Mouse (Mus musculus): ENCODE data around the gene Matk. TPM values are rescaled to one million over a fixed set of nuclear protein-coding genes. Genes with fewer than 3 reads are reported as not detected.

The Matk gene
- polyA plus RNA-seq, 1 experiment from 2014 or later = 3.6 TPM

- Histone ChIP-seq H3K9ac (ENCODE audit: low read length) (no peak overlapping the region), H3K4me3 (replicated peaks; ENCODE audit: low read length) (no peak overlapping the region), H3K9me3 (replicated peaks; ENCODE audit: control insufficient read depth, low read length) (no peaks in the 10 kb centered on the region), H3K4me1 (ENCODE audit: control insufficient read depth, insufficient read depth, low read length) (0 out of 2 replicates have a peak, but pooled peaks cover 7% of the 10 kb centered on the region), H3K27ac (ENCODE audit: low read length) (no peak overlapping the region), H3K4me2 (ENCODE audit: low read depth, low read length) (no peak overlapping the region), H3K27me3 (ENCODE audit: control insufficient read depth, insufficient read depth, low read length) (peaks cover 12% of the 10 kb centered on the region), H3K36me3 (ENCODE audit: control insufficient read depth, insufficient read depth, low read length) (no peaks in the 10 kb centered on the region)
- ATAC-seq (ENCODE audit: insufficient read depth, low FRiP score) = no peak
- 85% methylated on average over 12 of the region's 12 CpGs for WGBS
These were observed 16.1 kb upstream of the Matk start for GRCm38 (mm10) chr10:81236471-81237268.

DNA sequence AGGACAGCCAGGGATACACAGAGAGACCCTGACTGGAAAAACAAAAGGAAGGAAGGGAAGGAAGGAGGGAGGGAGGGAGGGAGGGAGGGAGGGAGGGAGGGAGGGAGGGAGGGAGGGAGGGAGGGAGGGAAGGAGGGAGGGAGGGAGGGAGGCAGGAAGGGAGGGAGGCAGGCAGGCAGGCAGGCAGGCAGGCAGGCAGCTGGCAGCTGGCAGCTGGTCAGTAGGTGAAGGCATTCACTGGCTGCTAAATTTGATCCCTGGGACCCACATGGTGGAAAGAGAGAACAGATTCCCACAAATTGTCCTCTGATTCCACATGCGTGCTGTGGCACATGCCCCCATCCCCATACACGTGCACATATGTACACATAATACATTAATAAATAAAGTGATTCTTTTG lies 14.1 kb upstream of the Matk start:
- Histone ChIP-seq H3K4me1 (ENCODE audit: control insufficient read depth, insufficient read depth, low read length) (0 out of 2 replicates have a peak, but pooled peaks cover 5% of the 10 kb centered on the region), H3K4me2 (ENCODE audit: low read depth, low read length) (no peak overlapping the region), H3K36me3 (ENCODE audit: control insufficient read depth, insufficient read depth, low read length) (no peaks in the 10 kb centered on the region), H3K27ac (ENCODE audit: low read length) (no peak overlapping the region), H3K4me3 (replicated peaks; ENCODE audit: low read length) (no peak overlapping the region), H3K9me3 (replicated peaks; ENCODE audit: control insufficient read depth, low read length) (no peaks in the 10 kb centered on the region), H3K9ac (ENCODE audit: low read length) (no peak overlapping the region), H3K27me3 (ENCODE audit: control insufficient read depth, insufficient read depth, low read length) (peaks cover 12% of the 10 kb centered on the region)
- no peak for ATAC-seq (ENCODE audit: insufficient read depth, low FRiP score)
- WGBS = 74% methylated on average over 2 of the region's 2 CpGs

DNA sequence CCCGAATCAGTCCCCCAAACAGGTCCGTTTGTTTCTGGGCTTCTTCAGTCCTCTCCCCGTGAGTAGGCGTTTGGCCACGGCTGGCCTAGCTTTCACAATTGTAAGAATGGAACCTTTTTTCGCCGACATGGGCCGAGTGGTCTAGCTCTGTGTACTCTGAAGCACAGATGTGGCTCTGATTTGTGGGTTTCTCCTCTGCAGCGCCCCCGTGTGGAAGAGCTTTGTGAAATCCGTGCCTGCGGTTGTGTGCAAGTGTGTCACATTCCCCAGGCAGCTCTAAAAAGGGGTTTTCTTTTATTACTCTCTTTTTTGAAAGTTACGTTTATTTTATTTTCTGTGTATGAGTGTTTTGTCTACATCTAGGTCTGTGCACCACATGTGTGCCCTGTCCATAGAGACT lies 11.9 kb upstream of the Matk start:
- WGBS = 28% methylated on average over 13 of the region's 13 CpGs
- Histone ChIP-seq H3K36me3 (ENCODE audit: control insufficient read depth, insufficient read depth, low read length) (no peaks in the 10 kb centered on the region), H3K4me1 (ENCODE audit: control insufficient read depth, insufficient read depth, low read length) (no peaks in the 10 kb centered on the region), H3K9ac (ENCODE audit: low read length) (no peak overlapping the region), H3K4me3 (replicated peaks; ENCODE audit: low read length) (no peak overlapping the region), H3K27ac (ENCODE audit: low read length) (no peak overlapping the region), H3K4me2 (ENCODE audit: low read depth, low read length) (no peak overlapping the region), H3K9me3 (replicated peaks; ENCODE audit: control insufficient read depth, low read length) (no peaks in the 10 kb centered on the region), H3K27me3 (ENCODE audit: control insufficient read depth, insufficient read depth, low read length) (peaks cover 12% of the 10 kb centered on the region)
- no peak for ATAC-seq (ENCODE audit: insufficient read depth, low FRiP score)

DNA sequence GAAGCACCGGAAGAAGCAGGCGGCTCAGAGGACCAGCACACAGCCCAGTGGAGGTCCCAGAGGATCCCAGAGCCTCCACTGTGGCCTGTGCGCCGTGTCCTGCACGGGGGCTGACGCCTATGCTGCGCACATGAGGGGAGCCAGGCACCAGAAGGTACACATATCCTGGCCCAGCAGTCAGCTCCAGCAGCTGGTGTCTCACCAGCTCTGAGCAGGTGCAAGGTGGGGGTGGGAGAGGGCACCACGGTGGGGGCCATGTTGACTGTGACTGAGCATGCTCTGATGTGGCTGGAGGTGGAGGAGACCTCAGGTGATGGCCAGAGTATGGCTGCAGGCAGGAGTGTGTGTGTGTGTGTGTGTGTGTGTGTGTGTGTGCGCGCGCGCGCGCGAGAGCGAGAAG lies 10.7 kb upstream of the Matk start:
- H3K4me2 ChIP-seq (ENCODE audit: low read depth, low read length) = no peak overlapping the region
- H3K9ac ChIP-seq (ENCODE audit: low read length) = no peak overlapping the region
- ATAC-seq (ENCODE audit: insufficient read depth, low FRiP score) = no peak
- no peak overlapping the region for H3K4me3 ChIP-seq (replicated peaks; ENCODE audit: low read length)
- no peaks in the 10 kb centered on the region for H3K36me3 ChIP-seq (ENCODE audit: control insufficient read depth, insufficient read depth, low read length)
- no peak overlapping the region for H3K27ac ChIP-seq (ENCODE audit: low read length)
- WGBS = 91% methylated on average over 16 of the region's 16 CpGs
- H3K27me3 ChIP-seq (ENCODE audit: control insufficient read depth, insufficient read depth, low read length) = peaks cover 12% of the 10 kb centered on the region
- H3K9me3 ChIP-seq (replicated peaks; ENCODE audit: control insufficient read depth, low read length) = no peaks in the 10 kb centered on the region
- H3K4me1 ChIP-seq (ENCODE audit: control insufficient read depth, insufficient read depth, low read length) = no peaks in the 10 kb centered on the region

DNA sequence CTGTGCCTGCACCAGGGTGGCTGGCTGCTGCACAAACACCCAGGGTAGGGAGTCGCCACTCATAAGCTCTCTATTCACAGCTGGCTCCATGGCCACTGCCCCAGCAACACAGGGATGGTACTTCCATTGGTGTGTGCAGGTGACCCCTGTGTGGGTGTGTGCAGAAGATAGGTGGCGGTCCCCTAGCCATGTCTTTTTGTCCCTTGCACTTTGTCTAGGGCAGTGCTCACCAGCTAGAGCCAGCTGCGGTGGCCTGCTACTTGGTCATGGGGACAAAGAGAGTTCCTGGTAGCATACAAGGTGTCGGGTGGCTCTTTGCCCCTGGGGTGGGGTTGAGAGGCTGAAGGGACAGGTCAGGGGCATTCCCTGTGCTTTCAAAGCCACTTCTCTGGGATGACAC lies 8.6 kb upstream of the Matk start:
- no peak for ATAC-seq (ENCODE audit: insufficient read depth, low FRiP score)
- Histone ChIP-seq H3K27me3 (ENCODE audit: control insufficient read depth, insufficient read depth, low read length) (peaks cover 9% of the 10 kb centered on the region; the same call in 1 of the 2 replicates), H3K4me2 (ENCODE audit: low read depth, low read length) (no peak overlapping the region), H3K36me3 (ENCODE audit: control insufficient read depth, insufficient read depth, low read length) (no peaks in the 10 kb centered on the region), H3K4me3 (replicated peaks; ENCODE audit: low read length) (no peak overlapping the region), H3K27ac (ENCODE audit: low read length) (no peak overlapping the region), H3K4me1 (ENCODE audit: control insufficient read depth, insufficient read depth, low read length) (no peaks in the 10 kb centered on the region), H3K9ac (ENCODE audit: low read length) (no peak overlapping the region), H3K9me3 (replicated peaks; ENCODE audit: control insufficient read depth, low read length) (no peaks in the 10 kb centered on the region)
- 83% methylated on average over 4 of the region's 4 CpGs for WGBS

DNA sequence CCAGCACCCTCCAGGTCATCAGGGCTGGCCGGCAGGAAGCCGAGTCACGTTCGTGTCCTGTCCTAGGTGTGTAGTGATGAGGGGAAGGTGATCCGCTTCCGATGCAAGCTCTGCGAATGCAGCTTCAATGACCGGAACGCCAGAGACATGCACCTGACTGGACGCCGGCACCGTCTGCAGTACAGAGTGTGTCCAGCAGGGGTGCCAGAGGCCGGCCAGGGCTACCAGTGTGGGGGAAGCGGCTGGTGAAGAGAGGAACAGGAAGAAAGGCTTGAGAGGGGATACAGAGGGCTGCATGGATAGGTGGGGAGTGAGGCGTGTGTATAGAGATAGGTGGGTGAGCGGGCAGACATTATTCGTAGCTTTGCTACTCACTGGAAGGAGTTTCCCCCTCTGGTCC lies 8.1 kb upstream of the Matk start:
- Histone ChIP-seq H3K36me3 (ENCODE audit: control insufficient read depth, insufficient read depth, low read length) (no peaks in the 10 kb centered on the region), H3K9ac (ENCODE audit: low read length) (no peak overlapping the region), H3K4me1 (ENCODE audit: control insufficient read depth, insufficient read depth, low read length) (no peaks in the 10 kb centered on the region), H3K4me2 (ENCODE audit: low read depth, low read length) (no peak overlapping the region), H3K27me3 (ENCODE audit: control insufficient read depth, insufficient read depth, low read length) (peaks cover 5% of the 10 kb centered on the region; the same call in 1 of the 2 replicates), H3K4me3 (replicated peaks; ENCODE audit: low read length) (no peak overlapping the region), H3K27ac (ENCODE audit: low read length) (no peak overlapping the region), H3K9me3 (replicated peaks; ENCODE audit: control insufficient read depth, low read length) (no peaks in the 10 kb centered on the region)
- WGBS = 10% methylated on average over 17 of the region's 17 CpGs
- ATAC-seq (ENCODE audit: insufficient read depth, low FRiP score) = peak; percentile 52; the same call in 1 of the 2 replicates

- H3K27ac ChIP-seq (ENCODE audit: low read length) = no peak overlapping the region
- H3K9ac ChIP-seq (ENCODE audit: low read length) = no peak overlapping the region
- no peak for ATAC-seq (ENCODE audit: insufficient read depth, low FRiP score)
- WGBS = 88% methylated on average over 6 of the region's 6 CpGs
- H3K9me3 ChIP-seq (replicated peaks; ENCODE audit: control insufficient read depth, low read length) = no peaks in the 10 kb centered on the region
- H3K36me3 ChIP-seq (ENCODE audit: control insufficient read depth, insufficient read depth, low read length) = no peaks in the 10 kb centered on the region
- H3K27me3 ChIP-seq (ENCODE audit: control insufficient read depth, insufficient read depth, low read length) = no peaks in the 10 kb centered on the region; the same call in 1 of the 2 replicates
- no peak overlapping the region for H3K4me2 ChIP-seq (ENCODE audit: low read depth, low read length)
- no peak overlapping the region for H3K4me3 ChIP-seq (replicated peaks; ENCODE audit: low read length)
- no peaks in the 10 kb centered on the region for H3K4me1 ChIP-seq (ENCODE audit: control insufficient read depth, insufficient read depth, low read length)
These were observed 7.6 kb upstream of the Matk start for GRCm38 (mm10) chr10:81245166-81245565.

- WGBS = 76% methylated on average over 2 of the region's 2 CpGs
- Histone ChIP-seq H3K27me3 (ENCODE audit: control insufficient read depth, insufficient read depth, low read length) (peaks cover 17% of the 10 kb centered on the region), H3K9ac (ENCODE audit: low read length) (no peak overlapping the region), H3K27ac (ENCODE audit: low read length) (no peak overlapping the region), H3K9me3 (replicated peaks; ENCODE audit: control insufficient read depth, low read length) (no peaks in the 10 kb centered on the region), H3K4me2 (ENCODE audit: low read depth, low read length) (no peak overlapping the region), H3K36me3 (ENCODE audit: control insufficient read depth, insufficient read depth, low read length) (no peaks in the 10 kb centered on the region), H3K4me3 (replicated peaks; ENCODE audit: low read length) (no peak overlapping the region), H3K4me1 (ENCODE audit: control insufficient read depth, insufficient read depth, low read length) (peaks cover under 1% of the 10 kb centered on the region; the same call in 1 of the 2 replicates)
- ATAC-seq (ENCODE audit: insufficient read depth, low FRiP score) = no peak
These were observed 4.9 kb upstream of the Matk start for GRCm38 (mm10) chr10:81247804-81248203.

DNA sequence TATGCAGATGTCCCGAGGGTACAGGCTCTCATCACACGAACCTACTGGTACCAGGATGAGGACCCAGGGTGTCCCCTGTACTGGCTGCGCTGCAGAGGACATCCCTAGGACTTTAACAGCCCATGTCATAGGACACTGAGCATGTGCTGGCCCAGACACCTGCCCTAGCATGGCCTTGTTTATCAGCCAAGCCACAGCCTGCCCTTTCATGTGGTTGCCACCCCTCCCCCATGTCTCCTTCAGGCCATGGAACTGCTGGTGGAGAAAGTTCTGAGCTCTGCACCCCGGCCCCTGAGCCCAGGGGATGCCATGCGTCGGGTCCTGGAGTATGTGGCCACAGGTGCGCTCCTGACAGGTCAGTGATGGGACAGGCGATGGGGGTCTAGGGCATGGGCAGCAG lies 3.3 kb upstream of the Matk start:
- Histone ChIP-seq H3K4me2 (ENCODE audit: low read depth, low read length) (no peak overlapping the region), H3K27ac (ENCODE audit: low read length) (no peak overlapping the region), H3K36me3 (ENCODE audit: control insufficient read depth, insufficient read depth, low read length) (no peaks in the 10 kb centered on the region), H3K4me3 (replicated peaks; ENCODE audit: low read length) (no peak overlapping the region), H3K9ac (ENCODE audit: low read length) (no peak overlapping the region), H3K9me3 (replicated peaks; ENCODE audit: control insufficient read depth, low read length) (no peaks in the 10 kb centered on the region), H3K4me1 (ENCODE audit: control insufficient read depth, insufficient read depth, low read length) (peaks cover 4% of the 10 kb centered on the region; the same call in 1 of the 2 replicates), H3K27me3 (ENCODE audit: control insufficient read depth, insufficient read depth, low read length) (peaks cover 27% of the 10 kb centered on the region)
- 81% methylated on average over 8 of the region's 8 CpGs for WGBS
- no peak for ATAC-seq (ENCODE audit: insufficient read depth, low FRiP score)

Data from stomach, embryonic 16.5 days (tissue).